Mouse (Mus musculus) spleen, adult 12 weeks (tissue): ENCODE data around the gene Cacng5.

Experiments
- DNase-seq: peaks from one replicate; pipeline ENCODE4 v3.0.0; 2022; ENCODE audit warnings: low spot score

The Cacng5 gene

DNA sequence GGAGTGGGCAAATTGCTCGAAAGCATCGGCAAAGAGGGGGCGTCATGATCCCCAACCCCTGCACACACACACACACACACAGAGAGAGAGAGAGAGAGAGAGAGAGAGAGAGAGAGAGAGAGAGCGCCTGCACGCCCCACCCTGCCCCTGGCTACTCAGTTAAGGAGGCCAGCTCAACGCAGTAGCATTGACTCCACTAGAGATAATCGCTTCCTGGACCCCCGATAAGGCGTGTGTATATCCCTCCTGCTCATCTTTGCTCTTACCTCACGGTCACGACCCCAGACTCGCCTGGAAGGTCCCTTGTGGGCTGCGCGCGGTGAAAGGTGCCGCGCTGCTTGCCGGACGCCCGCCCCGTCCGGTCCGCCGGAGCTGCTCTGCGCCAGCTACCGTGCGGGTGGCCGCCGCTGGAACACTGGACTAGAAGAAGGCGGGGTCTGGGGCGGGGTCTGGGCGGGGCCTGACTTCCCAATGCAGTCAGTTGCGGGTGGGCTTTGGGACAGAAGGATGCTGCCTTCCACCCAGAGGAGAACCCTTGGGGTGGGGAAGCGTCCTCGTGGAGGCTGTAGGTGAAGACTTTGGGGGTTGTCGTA lies at the start of gene Cacng5:
Gene Cacng5, minus strand, starts transcription at position 422 of the 593 bp plus-strand sequence.
- no peak for DNase-seq

DNA sequence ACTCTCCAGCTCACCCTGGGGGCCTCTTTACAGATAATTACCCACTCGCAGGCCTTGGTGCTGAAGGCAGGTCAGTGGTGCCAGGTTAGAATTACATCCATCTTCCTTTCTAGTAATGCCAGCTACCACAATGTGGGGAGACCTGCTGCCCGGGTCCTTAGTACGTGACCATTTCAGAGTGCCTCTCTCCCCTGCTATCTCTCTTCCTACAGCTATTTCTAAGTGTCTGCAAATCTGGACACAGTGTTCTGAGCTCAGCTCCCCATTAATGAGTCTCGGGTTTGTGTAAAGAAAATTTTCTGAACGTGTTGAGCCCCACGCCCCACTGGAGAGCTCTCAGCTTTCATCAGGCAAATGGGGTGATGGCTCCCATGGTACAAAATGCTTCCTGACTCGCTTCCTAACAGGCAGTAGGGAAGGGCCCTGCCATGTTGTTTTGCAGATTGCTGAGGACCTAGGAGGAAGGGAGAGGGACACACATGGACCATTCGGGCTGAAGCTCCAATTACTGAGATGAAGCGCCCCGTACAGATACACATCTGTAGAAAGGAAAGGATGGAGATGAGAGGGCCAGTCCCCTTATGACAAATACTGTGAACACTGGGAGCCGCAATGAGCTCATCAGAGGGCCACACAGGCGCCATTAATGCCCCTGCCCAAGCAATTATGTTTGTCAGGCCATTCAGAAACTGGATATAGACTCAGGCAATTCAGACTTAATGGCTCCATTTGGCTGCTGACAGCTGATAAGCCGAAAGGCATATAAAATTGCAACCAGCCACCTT lies 42.9 kb upstream of the Cacng5 start:
- no peak for DNase-seq

DNA sequence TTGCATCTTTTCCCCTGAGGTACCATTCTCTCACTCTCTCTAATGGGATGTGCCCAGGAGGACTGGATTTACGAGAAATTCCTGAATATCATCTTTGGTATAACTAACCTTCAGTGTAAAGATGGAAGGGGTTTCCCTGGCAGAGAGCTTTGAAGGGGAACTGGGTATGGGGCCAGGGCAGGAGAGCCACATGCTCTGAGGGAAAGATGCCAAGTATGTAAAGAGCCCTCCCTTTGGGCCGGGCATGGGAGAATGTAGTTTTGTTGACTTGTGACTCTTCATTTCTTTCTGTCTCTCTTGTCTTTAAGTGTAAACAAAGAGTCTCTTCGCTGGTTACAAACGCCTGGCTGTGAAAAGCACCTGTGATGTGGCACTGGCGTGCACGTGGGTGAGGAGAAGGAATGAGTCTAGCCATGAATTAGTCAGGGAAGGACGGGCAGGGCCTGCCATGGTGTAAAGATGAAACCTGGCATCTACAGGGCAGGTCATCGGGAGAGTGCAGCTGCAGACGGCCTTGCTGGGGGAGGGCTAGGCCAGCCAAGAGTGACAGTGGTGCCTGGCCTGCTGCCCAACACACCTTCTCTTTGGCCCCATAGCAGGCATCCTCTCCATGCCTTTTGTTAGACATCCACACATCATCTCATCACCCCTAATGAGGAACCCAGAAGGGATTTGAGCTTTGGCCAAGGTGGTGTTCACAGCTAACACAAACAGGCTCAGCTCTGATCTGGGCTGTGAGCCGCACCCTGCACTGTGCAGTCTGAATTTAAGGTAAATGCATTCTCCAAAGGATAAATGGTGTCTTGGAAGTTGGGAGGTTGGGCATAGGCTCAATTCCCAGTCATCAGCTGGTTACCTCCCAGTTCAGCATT lies 40.6 kb upstream of the Cacng5 start:
- DNase-seq, result no peak

DNA sequence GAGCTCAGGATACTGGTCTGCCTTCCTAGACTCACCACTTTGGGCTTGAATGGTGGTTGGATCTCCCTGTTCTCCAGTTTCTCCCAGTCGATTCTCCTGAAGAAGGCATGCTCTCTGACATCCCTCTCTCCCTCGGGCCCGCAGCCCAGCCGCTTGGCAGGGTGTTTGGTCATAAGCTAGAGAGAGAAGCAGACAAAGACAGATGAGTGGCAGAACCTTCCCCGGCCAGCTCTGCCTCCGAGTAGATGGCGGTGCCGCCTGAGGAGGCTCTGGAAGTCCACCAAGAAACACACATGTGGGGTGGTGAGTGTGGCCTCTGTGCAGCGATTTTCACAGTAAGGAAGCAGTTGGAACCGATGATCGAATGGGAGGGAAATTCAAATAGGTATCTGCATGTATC lies 36.6 kb upstream of the Cacng5 start:
- DNase-seq, result no peak

DNA sequence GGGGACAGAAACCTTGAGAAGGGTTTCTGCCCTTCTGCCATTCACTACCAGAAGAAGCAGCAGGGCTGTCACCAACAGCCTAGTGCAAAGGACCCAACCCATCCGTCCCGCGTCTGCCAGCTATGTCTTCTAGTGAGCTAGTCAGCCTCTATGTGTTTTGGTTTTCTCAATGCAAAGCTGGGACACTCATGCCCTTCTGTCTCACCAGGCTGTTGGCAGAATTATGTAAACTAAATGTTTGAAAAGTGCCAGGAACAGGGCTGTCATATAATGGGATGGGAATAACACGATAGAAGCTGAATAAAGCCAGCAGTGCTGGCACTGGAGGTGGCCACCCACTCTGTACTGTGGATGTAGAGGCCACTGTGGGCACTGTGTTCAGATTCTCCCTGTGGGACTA lies 35.8 kb upstream of the Cacng5 start:
- no peak for DNase-seq

DNA sequence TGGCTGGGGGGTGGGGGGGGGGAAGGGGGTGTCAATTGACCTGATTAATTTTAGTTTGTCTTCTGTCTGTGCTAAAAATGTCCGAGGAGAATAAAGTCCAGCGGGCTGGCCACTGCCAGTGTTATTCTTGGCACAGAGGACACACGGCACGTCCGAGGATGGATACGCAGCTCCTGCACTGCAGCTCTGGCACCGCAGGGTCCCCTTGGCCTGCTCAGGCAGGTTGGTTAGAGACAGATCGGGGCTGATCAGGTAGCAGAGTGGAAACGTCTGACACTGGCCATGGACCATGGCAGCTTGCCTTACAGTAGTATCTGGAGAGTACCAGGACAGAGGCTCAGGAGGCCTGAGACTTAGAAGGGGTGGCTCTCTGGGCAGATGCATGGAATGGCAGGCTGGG lies 35.4 kb upstream of the Cacng5 start:
- DNase-seq, result no peak

DNA sequence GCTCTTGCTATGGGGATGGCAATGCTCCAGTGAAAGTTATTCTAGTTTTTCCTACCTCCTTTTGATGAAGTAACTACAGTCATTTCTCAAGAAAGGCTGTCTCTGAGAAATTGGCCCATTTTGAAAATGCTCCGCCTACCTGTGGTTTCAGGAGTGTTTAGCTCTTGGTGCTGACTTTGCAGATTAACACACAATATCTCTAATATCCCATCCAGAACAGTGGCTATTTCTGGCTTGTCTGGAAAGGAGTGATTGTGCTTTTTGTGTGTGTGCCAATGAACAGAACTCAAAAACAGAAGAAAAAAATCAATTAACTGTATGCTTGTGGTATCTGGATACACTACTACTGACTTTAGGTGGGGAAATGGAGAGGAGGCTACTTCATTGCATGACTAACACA lies 33.1 kb upstream of the Cacng5 start:
- no peak for DNase-seq

DNA sequence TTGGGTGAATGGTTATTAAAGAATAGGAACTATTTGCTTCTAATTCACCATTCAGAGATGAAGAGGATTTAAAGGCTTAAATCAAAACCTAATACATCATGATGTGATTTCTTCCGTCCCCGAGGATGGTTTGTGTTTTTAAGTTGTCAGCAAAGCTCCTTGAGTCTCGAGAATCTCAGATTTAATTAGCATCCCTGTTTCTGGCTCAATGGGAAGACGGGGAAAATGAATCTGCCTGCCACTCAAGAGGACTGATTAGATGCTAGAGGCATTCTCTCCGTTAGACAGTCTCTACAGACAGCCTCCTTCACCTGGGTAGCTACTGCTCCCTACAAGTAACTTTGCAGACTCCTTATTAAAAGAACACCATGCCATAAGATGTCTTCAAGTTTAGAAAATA lies 32.0 kb upstream of the Cacng5 start:
- DNase-seq, result no peak

DNA sequence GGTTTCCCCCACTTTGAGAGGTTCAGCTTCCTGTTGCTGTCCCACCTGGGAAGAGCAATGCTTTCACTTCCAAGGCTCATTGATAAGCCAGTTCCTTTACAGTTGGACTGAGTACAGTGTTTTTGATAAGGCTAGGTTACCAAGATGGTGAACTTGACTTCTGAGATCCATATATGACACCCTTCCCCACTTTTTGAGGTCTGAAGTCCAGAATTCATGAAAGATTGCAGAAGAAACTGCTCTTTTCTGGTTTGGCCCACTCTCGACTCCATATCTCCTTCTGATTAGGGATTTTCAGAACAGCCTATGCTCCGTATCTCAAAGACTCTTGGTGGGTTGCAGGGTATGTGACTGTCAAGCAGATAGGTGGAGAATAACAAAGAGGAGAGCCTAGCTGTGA lies 22.1 kb upstream of the Cacng5 start:
- DNase-seq, result no peak

DNA sequence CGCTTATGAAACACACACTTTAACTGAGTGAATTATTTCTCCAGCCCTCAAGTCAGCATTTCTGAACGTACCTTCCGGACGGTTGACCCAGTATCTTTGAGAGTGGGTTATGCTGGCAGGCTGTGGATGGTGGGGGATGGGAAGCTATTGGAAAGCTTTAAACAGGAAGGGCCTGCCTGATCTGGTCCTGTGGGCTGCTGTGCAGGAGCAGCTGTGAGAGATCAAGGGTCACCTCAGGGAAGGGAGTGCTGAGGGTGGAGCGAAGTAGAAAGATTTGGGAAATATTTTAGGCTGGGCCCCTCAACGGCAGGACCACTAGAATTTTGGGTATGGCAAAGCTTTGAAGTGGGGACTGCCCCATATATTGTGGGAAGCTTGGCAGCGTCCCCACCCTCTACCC lies 16.9 kb upstream of the Cacng5 start:
- no peak for DNase-seq

DNA sequence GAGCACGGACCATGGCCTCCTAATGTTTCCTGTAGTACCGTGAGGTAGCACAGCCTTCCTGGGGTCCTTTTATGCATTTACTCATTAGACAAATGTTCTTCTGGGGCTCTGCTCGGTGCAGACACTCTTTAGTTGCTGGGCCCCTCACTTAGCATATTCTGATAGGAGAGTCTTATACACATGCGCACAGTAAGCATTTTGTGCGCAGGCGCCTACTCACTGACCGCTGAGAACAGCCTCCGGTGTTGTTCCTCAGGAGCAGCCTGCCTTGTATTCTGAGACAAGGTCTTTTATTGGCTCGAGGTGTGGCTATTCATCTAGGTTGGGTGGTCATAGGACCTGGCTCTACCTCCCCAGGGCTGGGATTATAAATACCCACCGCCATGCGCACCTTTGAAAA lies 16.4 kb upstream of the Cacng5 start:
- DNase-seq, result no peak

DNA sequence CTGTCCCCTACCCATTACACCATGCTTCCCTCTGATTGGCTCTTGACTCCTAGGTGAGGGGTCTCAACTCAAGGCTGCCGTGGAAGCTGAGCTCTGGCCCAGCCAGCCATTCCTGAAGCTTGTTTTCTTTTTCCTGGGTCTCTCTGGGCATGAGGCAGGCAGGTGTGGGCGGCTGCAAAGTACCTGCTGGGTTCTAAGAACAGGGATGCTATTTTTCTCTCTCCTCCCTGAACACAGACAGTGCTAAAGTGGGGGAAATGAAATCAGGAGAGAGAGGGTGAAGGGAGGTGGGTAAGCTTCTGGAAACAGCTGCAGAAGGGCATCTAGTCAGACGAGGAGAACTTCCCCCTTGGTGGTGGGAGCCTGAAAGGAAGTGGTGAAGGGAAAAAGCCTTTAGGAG lies 14.9 kb upstream of the Cacng5 start:
- no peak for DNase-seq

DNA sequence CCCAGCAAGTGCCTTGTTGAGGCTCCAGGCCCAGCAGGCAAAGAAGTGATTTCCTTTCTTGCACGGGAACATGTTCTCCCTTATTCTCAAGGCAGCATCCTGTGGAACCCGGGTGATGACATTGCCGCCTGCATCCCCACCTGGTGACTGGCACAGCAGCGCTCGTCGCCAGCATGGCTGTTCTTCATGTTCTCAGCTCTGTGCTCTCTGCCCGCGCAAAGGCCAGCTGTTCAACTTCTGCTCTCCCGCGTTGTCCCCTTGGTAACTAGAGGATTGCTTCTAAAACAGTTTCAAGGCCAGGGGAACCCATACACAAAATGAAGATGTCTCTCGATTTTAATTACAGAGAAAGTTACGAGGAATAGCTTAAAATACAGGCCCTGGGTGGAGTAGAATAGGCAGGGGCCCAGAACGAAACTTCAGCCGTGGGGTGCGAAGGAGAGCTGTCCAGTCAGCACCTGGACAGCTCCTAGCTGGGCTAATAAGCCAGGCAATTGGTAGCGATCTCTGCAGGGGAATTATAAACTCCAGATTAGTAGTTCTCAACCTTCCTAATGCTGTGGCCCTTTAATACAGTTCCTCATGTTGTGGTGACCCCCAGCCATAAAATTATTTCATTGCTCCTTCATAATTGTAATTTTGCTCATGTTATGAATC lies 5.1 kb upstream of the Cacng5 start:
- no peak for DNase-seq

DNA sequence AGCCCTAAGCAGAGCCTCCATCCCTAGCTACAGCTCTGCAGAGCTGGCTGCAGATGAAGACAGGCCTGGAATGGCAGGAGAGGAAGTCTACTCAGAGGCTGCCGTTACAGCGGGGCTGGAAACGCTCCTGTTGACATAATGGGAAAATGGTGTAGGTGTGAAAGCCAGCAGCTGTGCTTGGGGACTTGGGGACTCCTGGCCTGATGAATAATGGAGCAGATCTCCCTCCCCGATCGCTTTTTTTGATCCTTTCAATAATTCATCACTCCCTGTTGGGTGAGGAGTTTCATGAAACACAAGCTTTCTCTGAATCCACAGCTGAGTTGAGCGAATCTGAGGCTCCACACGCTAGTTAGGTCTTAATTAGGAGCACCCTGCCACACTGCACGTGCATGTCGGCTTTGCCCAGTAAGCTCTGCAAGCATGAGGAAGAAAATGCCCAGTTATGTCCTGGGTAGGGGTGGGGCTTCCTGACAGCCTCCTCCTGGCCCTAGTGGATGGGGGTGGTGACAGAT lies 2.9 kb upstream of the Cacng5 start:
- DNase-seq, result no peak

DNA sequence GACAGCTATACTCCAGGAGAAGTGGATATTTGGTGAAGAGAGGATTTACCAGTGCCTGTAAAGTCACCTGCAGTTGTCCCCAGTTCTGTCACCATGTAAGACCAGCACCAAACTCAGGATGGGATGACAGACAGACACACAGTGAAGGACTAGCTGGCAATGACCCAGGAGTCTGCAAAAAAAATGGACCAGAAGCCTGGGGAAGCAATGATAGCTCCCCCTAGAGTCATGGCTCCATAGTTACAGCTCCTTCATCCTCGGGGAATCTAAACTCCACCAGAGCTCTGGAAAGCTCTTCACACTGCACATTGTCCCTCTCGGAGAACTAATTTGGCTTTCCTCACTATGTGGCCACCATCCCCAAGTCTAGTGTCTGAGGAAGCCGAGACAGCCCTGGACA lies 1.5 kb downstream of the Cacng5 start:
- no peak for DNase-seq

DNA sequence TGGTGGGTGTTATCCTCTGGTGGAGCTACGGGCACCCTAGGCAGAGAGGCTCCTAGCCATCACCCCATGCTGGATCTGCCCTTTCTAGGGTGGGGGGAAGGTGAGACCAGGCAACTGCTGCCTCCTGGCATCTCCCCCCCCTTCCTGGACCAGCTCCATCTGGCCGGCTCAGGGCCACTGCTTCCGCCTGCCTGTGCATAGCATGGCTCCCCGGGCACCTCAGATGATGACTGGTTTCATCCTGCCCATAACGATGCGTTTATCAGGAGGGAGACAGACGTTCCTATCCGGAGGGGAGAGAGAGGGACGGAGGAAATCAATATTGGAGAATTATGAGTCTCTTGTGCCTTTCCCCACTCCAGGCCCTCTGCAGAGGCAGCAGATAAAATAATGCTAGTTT lies 9.5 kb downstream of the Cacng5 start:
- DNase-seq, result no peak

DNA sequence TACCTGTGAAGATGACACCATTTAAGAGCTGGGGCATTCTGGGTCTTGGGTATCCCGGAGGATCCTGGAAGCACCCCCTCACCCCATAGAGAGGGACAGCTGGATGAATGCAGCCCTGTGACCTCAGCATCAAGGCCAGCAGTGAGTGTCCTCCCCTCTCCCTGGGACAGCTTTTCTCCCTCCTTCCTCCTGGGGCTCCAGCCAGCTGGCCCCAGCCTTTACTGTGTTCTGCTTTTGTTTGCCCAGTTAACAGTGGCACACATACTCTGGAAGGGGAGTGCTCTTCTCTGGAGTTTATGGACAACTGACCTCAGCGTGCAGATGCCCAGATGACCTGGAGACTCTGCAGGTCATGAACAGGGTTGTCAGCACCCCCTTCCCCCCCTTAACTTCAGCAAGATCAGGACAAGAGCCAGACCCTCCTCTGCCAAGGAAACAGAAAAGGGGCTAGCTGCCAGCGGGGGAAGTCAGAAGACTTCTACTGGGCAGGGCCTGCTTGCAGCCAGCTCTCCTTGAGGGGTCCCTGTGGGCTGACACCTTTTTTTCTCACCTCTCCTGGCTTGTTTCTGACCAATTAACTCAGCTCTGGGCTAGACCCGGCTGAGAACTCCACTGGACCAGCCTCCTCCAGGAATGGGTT lies 10.8 kb downstream of the Cacng5 start:
- no peak for DNase-seq

DNA sequence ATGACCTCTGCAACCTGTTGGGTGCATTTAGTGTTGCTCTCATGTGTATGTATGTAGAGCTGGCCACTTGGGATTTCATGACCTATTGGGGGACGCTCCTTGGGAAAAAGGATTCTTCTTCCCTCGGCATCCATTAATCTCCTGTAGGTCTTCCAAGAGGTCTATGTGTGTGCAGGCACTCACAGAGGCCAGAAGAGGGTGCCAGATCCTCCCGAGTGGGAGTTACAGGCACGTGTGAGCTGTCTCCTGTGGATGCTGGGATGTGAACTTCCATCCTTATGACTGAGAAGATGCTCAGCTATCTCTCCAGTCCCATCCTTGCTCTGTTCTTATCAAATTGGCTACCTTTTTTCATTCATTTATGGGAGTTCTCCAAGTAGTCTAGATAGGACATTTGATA lies 14.4 kb downstream of the Cacng5 start:
- no peak for DNase-seq

DNA sequence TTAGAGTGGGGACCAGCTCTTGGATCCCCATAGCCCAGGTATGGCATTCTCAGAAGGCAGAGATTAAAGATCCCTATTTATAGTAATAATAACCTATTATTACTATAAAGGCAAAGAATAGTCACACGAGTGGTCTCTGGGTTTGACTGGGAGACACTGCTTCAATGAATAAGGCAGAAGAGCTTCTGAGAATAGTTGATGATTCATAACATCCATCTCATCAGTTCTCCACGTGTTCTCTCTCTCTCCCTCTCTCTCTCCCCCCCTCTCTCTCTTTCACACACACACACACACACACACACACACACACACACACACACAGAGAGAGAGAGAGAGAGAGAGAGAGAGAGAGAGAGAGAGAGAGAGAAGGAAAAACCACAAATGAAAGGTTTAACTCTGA lies 16.2 kb downstream of the Cacng5 start:
- no peak for DNase-seq

DNA sequence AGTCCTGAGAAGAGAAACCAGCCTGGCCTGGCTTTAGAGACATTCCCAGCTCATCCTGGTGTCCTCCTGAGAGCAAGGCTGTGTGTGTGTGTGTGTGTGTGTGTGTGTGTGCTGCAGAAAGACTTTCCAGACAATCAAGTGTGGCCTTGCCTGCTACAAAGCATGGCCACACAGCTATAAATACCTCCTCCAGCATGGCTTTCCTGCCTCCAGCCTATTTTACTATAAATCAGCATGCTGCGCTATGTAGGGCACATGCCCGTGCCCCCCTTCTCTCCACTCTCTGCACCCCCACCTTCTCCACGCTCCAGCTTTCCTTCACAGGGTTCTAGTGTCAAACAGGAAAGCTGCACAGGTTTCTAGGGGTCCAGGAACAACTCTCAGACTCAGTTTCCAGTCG lies 19.2 kb downstream of the Cacng5 start:
- DNase-seq, result no peak

DNA sequence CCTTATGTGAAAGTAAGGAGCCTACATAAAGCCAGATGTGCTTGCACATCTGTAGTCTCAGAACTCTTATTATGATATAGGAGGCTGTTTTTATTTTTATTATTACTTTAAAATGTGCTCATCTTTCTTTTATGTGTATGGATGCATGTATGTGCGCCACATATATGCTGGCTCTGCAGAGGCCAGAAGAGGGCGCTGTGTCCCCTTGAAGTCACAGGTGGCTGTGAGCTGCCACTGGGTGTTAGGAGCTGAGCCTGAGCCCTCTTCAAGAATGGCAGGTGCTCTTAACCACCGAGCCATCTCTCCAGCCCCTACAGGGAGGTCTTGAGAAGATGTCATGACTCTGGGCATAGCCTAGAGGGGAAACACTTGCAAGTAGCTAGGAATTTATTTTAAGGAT lies 23.5 kb downstream of the Cacng5 start:
- DNase-seq, result no peak

DNA sequence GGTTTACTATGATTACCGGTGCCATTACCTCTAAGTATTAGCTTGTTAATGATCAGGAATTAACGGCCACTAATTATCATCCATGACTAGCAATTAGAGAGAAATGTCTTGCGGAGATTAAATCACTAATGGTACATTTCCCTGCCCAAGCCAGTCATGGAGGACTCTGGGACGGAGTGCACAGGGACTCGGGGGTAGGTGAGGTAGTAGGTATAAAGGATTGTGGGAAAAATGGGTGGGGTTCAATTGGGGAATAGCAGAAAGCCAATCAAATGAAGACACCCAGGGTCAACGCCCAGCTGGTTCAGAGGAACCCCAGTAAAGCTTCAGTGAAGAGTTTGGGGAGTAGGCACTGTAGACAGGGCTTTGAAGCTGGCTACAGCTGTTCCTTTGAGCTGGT lies 27.5 kb downstream of the Cacng5 start:
- no peak for DNase-seq
